Mouse (Mus musculus): ENCODE data around the gene Tmem269. TPM values are rescaled to one million over a fixed set of nuclear protein-coding genes. Genes with fewer than 3 reads are reported as not detected.

Gene Tmem269
- total RNA-seq, 1 experiment, result not detected

DNA sequence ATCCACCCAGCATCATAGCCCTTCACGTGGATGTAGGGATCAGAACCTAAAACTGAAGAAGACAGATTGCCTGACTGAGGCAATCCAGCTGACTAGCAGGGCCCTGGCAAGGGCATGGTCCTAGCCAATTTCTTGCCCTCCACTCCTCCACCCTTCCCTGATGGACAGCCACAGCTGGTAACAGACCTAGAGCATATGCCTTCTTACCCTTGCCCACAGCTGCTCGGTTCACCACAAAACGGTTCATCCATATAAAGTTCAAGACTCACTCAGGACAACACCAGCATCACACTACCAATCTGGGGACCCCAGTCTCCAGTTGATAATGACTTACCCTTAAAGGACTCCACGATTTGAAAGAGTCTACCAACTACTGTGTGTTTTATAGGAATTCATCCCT lies 32.2 kb downstream of the Tmem269 start:
- Histone ChIP-seq H3K27ac (ENCODE audit: insufficient read depth, low read depth, low read length, poor library complexity, severe bottlenecking) (no peak overlapping the region), H3K36me3 (ENCODE audit: control insufficient read depth, insufficient read depth, low read length, poor library complexity, severe bottlenecking) (no peaks in the 10 kb centered on the region), H3K9ac (ENCODE audit: insufficient read depth, low read depth, low read length, poor library complexity, severe bottlenecking) (no peak overlapping the region), H3K4me3 (ENCODE audit: insufficient read depth in 1 of 2, low read depth in 1 of 2, low read length in 2 of 2, poor library complexity in 1 of 2, severe bottlenecking in 1 of 2) (no peak overlapping the region), H3K9me3 (ENCODE audit: control insufficient read depth, insufficient read depth, low read depth, low read length) (no peaks in the 10 kb centered on the region), H3K4me1 (ENCODE audit: control insufficient read depth in 2 of 2, insufficient read depth in 2 of 2, low read length in 2 of 2, poor library complexity in 1 of 2) (no peaks in the 10 kb centered on the region)
- in situ Hi-C loops (cut with MboI; ENCODE audit: low sequenced_read_pairs in 2 of 2, unreplicated experiment in 2 of 2), result no loop called here
- TF ChIP-seq MAFK (IDR thresholded peaks at IDR 0.05; ENCODE audit: insufficient read depth, low read depth, low read length), result no peak
- TF ChIP-seq HCFC1 (IDR thresholded peaks at IDR 0.05; ENCODE audit: borderline replicate concordance, insufficient read depth, low read length), result no peak
- TF ChIP-seq ZC3H11A (IDR thresholded peaks at IDR 0.05; ENCODE audit: borderline replicate concordance, low read depth, low read length), result no peak
- TF ChIP-seq CHD2 (IDR thresholded peaks at IDR 0.05; ENCODE audit: low read depth, low read length), result no peak
- no peak for TF ChIP-seq ZNF384 (IDR thresholded peaks at IDR 0.05; ENCODE audit: low read depth, low read length)
- DNase-seq (ENCODE audit: low read depth, low spot score), result no peak

DNA sequence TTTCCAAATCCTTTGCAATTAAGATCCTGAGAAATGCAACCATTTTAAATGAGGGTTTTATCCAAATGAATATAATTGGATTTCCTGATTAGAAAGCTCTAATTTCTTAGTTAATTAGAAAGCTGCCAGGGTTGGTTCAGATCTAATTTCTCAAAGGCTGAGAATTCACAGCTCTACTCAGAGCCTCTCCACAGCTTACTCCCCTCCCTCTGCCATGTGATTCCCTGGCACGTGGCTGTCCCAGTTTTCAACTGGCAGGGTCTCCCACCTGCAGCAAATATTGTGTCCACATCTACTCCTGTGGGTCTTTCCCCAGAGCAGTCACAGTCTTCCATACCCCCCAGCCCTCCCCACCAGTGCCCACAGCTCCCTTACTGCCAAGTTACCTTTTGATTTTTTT lies 34.5 kb downstream of the Tmem269 start:
- Histone ChIP-seq H3K4me3 (ENCODE audit: insufficient read depth in 1 of 2, low read depth in 1 of 2, low read length in 2 of 2, poor library complexity in 1 of 2, severe bottlenecking in 1 of 2) (no peak overlapping the region), H3K36me3 (ENCODE audit: control insufficient read depth, insufficient read depth, low read length, poor library complexity, severe bottlenecking) (no peaks in the 10 kb centered on the region), H3K27ac (ENCODE audit: insufficient read depth, low read depth, low read length, poor library complexity, severe bottlenecking) (no peak overlapping the region), H3K9me3 (ENCODE audit: control insufficient read depth, insufficient read depth, low read depth, low read length) (no peaks in the 10 kb centered on the region), H3K4me1 (ENCODE audit: control insufficient read depth in 2 of 2, insufficient read depth in 2 of 2, low read length in 2 of 2, poor library complexity in 1 of 2) (no peaks in the 10 kb centered on the region), H3K9ac (ENCODE audit: insufficient read depth, low read depth, low read length, poor library complexity, severe bottlenecking) (no peak overlapping the region)
- no peak for DNase-seq (ENCODE audit: low read depth, low spot score)
- no peak for TF ChIP-seq MAFK (IDR thresholded peaks at IDR 0.05; ENCODE audit: insufficient read depth, low read depth, low read length)
- TF ChIP-seq HCFC1 (IDR thresholded peaks at IDR 0.05; ENCODE audit: borderline replicate concordance, insufficient read depth, low read length), result no peak
- TF ChIP-seq ZC3H11A (IDR thresholded peaks at IDR 0.05; ENCODE audit: borderline replicate concordance, low read depth, low read length), result no peak
- TF ChIP-seq CHD2 (IDR thresholded peaks at IDR 0.05; ENCODE audit: low read depth, low read length), result no peak
- in situ Hi-C loops (cut with MboI; ENCODE audit: low sequenced_read_pairs in 2 of 2, unreplicated experiment in 2 of 2), result no loop called here

DNA sequence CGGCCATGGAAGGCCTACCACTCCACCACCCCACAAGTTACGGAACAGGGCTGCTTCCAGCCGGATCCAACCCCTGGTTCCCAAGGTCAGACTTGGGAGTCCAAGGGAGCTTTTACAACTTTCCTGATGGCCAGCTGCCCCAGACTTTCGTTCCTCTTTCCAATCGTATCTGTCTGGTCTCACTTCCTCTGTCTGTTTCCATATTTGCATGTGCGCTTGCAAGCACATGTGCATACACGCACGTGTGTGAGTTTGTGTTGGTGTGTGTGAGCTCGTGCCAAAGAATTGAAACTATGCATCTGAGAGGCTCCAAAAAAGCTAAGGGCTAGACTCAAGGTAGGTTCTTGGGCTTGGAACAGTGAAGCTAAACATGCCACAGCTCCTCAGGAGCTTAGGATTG lies 36.6 kb downstream of the Tmem269 start:
- TF ChIP-seq MAFK (IDR thresholded peaks at IDR 0.05; ENCODE audit: insufficient read depth, low read depth, low read length), result no peak
- no peak for TF ChIP-seq CHD2 (IDR thresholded peaks at IDR 0.05; ENCODE audit: low read depth, low read length)
- no peak for TF ChIP-seq ZNF384 (IDR thresholded peaks at IDR 0.05; ENCODE audit: low read depth, low read length)
- no peak for TF ChIP-seq HCFC1 (IDR thresholded peaks at IDR 0.05; ENCODE audit: borderline replicate concordance, insufficient read depth, low read length)
- no peak for TF ChIP-seq ZC3H11A (IDR thresholded peaks at IDR 0.05; ENCODE audit: borderline replicate concordance, low read depth, low read length)
- H3K36me3 ChIP-seq (ENCODE audit: control insufficient read depth, insufficient read depth, low read length, poor library complexity, severe bottlenecking), result no peaks in the 10 kb centered on the region
- H3K4me1 ChIP-seq (ENCODE audit: control insufficient read depth in 2 of 2, insufficient read depth in 2 of 2, low read length in 2 of 2, poor library complexity in 1 of 2), result no peaks in the 10 kb centered on the region
- H3K4me3 ChIP-seq (ENCODE audit: insufficient read depth in 1 of 2, low read depth in 1 of 2, low read length in 2 of 2, poor library complexity in 1 of 2, severe bottlenecking in 1 of 2), result no peak overlapping the region
- H3K9ac ChIP-seq (ENCODE audit: insufficient read depth, low read depth, low read length, poor library complexity, severe bottlenecking), result no peak overlapping the region
- H3K9me3 ChIP-seq (ENCODE audit: control insufficient read depth, insufficient read depth, low read depth, low read length), result no peaks in the 10 kb centered on the region
- in situ Hi-C loops (cut with MboI; ENCODE audit: low sequenced_read_pairs in 2 of 2, unreplicated experiment in 2 of 2), result no loop called here
- H3K27ac ChIP-seq (ENCODE audit: insufficient read depth, low read depth, low read length, poor library complexity, severe bottlenecking), result no peak overlapping the region
- no peak for DNase-seq (ENCODE audit: low read depth, low spot score)

DNA sequence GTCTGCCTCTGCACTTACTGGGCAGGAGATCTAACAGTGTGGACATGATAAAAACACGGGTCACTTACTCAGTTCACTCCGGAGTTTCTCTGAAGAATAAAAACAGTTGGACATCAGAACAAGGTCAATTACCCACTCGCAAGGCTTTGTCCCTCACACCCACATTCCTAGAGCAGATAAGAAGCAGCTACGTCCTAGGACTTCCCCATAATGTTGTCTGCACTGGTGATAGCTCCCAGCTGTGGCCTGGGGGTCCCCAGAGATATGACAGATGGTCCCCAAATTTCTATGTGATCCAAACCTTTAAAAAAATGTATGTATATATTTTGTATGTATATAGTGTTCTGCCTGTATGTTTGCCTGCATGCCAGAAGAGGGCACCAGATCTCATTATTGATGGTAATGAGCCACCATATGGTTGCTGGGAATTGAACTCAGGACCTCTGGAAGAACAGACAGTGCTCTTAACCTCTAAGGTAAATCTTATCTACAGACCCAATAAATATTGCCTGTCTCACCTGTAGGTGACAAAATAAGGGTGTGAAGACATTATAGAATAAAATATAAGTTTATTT lies 37.8 kb downstream of the Tmem269 start:
- H3K4me3 ChIP-seq (ENCODE audit: insufficient read depth in 1 of 2, low read depth in 1 of 2, low read length in 2 of 2, poor library complexity in 1 of 2, severe bottlenecking in 1 of 2), result no peak overlapping the region
- in situ Hi-C loops (cut with MboI; ENCODE audit: low sequenced_read_pairs in 2 of 2, unreplicated experiment in 2 of 2), result no loop called here
- DNase-seq (ENCODE audit: low read depth, low spot score), result no peak
- H3K27ac ChIP-seq (ENCODE audit: insufficient read depth, low read depth, low read length, poor library complexity, severe bottlenecking), result no peak overlapping the region
- no peaks in the 10 kb centered on the region for H3K4me1 ChIP-seq (ENCODE audit: control insufficient read depth in 2 of 2, insufficient read depth in 2 of 2, low read length in 2 of 2, poor library complexity in 1 of 2)
- H3K9me3 ChIP-seq (ENCODE audit: control insufficient read depth, insufficient read depth, low read depth, low read length), result no peaks in the 10 kb centered on the region
- H3K9ac ChIP-seq (ENCODE audit: insufficient read depth, low read depth, low read length, poor library complexity, severe bottlenecking), result no peak overlapping the region
- H3K36me3 ChIP-seq (ENCODE audit: control insufficient read depth, insufficient read depth, low read length, poor library complexity, severe bottlenecking), result no peaks in the 10 kb centered on the region
- no peak for TF ChIP-seq HCFC1 (IDR thresholded peaks at IDR 0.05; ENCODE audit: borderline replicate concordance, insufficient read depth, low read length)
- no peak for TF ChIP-seq ZC3H11A (IDR thresholded peaks at IDR 0.05; ENCODE audit: borderline replicate concordance, low read depth, low read length)
- TF ChIP-seq CHD2 (IDR thresholded peaks at IDR 0.05; ENCODE audit: low read depth, low read length), result no peak
- no peak for TF ChIP-seq MAFK (IDR thresholded peaks at IDR 0.05; ENCODE audit: insufficient read depth, low read depth, low read length)
- no peak for TF ChIP-seq ZNF384 (IDR thresholded peaks at IDR 0.05; ENCODE audit: low read depth, low read length)

DNA sequence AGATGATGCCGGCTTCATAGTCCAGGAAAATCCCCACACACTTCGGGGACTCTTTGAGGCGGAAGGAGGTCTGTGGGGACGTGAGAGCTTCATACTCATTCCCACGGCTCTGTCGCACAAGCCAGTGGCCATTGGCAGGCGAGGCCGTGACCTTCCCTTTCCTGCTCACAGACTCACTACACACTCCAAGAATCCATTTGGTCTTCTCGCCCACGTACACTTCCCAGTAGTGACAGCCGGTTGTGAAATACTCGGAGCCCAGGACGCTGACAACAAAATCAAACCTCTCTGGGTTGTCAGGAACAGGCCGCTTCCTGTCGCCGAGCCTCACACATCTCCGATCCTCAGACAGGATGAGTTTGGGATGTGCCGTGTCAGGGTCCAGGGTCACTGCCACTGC lies 39.7 kb downstream of the Tmem269 start:
- Histone ChIP-seq H3K9ac (ENCODE audit: insufficient read depth, low read depth, low read length, poor library complexity, severe bottlenecking) (no peak overlapping the region), H3K4me1 (ENCODE audit: control insufficient read depth in 2 of 2, insufficient read depth in 2 of 2, low read length in 2 of 2, poor library complexity in 1 of 2) (no peaks in the 10 kb centered on the region), H3K36me3 (ENCODE audit: control insufficient read depth, insufficient read depth, low read length, poor library complexity, severe bottlenecking) (no peaks in the 10 kb centered on the region), H3K9me3 (ENCODE audit: control insufficient read depth, insufficient read depth, low read depth, low read length) (no peaks in the 10 kb centered on the region), H3K4me3 (ENCODE audit: insufficient read depth in 1 of 2, low read depth in 1 of 2, low read length in 2 of 2, poor library complexity in 1 of 2, severe bottlenecking in 1 of 2) (no peak overlapping the region), H3K27ac (ENCODE audit: insufficient read depth, low read depth, low read length, poor library complexity, severe bottlenecking) (no peak overlapping the region)
- in situ Hi-C loops (cut with MboI; ENCODE audit: low sequenced_read_pairs in 2 of 2, unreplicated experiment in 2 of 2), result no loop called here
- no peak for DNase-seq (ENCODE audit: low read depth, low spot score)
- no peak for TF ChIP-seq CHD2 (IDR thresholded peaks at IDR 0.05; ENCODE audit: low read depth, low read length)
- TF ChIP-seq ZC3H11A (IDR thresholded peaks at IDR 0.05; ENCODE audit: borderline replicate concordance, low read depth, low read length), result no peak
- TF ChIP-seq HCFC1 (IDR thresholded peaks at IDR 0.05; ENCODE audit: borderline replicate concordance, insufficient read depth, low read length), result no peak
- no peak for TF ChIP-seq ZNF384 (IDR thresholded peaks at IDR 0.05; ENCODE audit: low read depth, low read length)
- TF ChIP-seq MAFK (IDR thresholded peaks at IDR 0.05; ENCODE audit: insufficient read depth, low read depth, low read length), result no peak

All from ES-E14 (cell line).